Mouse (Mus musculus) Muller cell, postnatal 12 days (primary cell): Measurements from ENCODE around the gene Ap3s2.
A peak's percentile ranks its signal among the peaks of the same experiment; 100 is the strongest.

Experiments used
- DNase-seq: peaks from one replicate; pipeline ENCODE4 v3.0.0-alpha.2; 2015; ENCODE audit errors: inconsistent ontology term

The Ap3s2 gene

DNA sequence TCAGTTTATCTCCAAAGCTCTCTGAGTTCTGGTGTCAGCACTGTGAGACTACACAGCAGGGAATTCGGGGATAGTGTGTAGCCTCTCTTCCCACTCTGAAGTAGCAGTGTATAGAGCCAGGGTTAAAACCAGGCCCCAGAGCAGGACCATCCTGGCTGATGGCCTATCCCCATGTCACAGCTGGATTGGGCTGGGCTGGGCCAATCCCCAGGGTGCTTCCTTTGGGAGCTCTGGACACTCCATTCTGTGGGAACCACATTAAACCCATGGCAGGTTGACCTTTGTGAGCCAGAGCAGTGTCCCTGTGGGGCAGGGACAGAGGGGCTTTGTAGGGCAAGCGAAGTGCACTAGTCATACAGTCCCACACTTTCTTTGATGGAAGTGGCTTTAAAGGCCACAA is 74.1 kb downstream of the Ap3s2 start:
- no peak for DNase-seq

DNA sequence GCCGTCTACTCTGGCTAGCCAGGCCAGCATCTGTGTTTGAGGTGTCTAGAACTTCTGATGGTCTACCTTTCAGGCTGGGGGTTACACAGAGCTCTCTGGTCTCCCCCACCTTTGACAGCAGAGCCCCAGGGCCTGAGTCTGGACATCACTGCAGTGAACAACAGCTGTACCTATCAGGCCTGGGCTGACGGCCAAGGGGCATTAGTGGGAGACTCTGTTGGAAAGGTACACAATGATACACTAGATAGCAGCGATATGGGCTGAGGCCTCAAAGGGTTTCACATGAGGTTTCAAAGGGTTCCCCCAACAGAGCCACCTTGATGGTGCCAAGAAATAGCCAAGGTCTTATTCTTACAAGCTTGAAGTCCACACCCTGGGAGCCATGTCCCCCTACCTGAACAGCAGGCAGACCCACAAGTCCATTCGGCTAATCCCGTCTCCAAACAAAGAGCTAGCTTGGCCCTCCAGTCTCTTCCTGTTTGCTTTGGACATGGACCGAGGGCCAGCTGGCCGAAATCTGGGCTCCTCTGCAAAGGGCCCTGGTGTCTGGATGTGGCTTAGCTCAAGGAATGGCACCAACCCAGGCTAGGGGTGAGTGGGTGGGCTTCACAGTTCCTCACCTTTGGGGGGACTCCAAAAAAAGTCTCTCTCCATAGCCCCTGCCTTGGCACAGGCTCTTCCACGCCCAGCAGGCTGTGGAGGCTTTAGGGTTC is 76.2 kb downstream of the Ap3s2 start:
- DNase-seq: no peak

DNA sequence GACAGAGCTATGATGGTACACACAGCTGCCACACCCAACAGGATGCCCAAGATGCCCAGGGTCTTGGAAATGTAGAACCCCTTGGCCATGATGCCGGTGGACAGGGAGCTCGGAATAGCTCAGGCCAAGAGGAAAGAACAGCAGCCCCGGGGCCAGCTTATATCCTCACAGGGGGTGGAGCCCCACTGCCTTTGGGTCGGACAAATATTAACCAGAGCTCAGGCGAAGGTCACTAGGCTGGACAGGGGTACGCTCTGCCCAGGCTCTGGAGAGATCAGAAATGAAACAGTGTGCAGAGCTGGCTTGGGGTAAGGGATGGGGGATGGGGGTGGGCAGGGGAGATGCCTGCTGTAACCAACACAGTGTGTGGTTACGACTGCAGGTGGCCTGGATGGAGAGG is 78.3 kb downstream of the Ap3s2 start:
- no peak for DNase-seq

DNA sequence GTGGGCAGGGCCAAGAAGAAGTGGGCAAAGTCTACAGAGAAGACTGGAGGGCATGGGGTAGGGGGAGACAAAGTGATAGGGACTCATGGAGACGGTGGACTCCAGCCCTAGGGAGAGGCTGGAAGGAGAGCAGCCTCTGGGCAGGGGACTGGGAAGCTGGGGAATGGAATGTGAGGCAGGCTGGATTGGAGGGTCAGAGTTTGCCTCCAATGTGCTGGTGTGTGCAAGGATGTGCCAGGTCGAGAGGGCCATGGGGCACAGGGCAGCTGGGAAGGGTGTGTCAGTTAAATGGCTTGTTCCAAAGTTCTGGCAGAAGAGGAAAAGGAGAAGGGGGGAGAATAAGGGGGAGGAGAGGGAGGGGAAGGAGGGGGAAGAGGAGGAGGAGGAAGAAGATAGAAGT is 83.2 kb downstream of the Ap3s2 start:
- DNase-seq: no peak

DNA sequence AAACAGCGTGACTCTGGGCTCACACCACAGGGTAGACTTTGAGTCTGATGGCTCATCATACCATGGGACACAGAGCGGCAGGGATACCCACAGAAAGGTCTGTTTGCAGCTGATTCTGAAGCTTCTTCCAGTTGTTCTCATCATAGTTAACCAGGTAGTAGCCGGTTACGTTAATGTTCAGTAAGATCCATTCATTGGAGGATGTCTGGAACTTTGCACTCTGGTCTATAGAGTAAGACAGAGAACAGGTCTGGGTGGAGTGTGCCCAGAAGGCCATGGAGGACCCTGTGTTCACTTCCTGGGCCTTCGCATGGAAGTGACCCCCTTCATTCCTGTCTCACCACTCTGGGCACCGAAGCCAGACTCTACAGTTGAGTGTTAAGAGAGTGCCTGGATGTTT is 85.3 kb downstream of the Ap3s2 start:
- DNase-seq: no peak

DNA sequence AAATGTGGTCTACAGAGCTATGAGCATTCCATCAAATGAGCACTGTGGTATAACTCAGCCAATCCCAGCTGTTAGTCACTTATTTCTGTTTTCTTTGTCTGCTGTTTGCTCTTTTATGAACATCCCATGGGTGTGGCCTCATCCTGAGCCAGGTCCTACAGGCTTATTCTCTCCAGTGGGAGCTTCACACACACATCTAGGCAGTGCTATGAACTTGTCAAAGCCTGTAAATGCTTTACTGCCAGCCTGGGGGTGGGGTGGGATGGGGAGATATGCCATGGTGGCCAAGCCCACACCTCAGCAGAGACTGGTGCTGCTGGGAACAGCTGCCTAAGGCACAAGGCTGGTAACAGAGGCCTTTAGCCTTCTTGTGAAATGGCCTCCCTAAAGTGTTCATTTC is 87.5 kb downstream of the Ap3s2 start:
- peak; percentile 30 for DNase-seq

DNA sequence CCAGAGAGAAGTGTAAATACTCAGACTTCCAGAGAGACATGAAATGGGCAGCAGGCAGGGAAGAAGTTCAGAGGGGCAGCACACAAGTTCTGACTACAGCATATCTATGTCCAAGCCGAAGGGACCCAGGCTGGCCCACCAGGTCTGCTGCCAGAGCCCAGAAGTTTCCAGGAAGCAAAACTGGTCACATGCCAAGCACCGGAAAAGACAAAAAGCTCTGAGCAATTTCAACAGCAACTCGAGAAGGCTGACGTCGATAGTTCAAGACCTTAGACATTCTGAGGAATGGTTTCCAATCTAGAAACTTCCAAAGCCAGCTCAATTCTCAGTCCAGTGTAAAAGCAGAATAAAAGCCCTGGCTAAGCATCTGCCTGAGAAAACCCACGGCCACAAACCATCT is 88.9 kb downstream of the Ap3s2 start:
- no peak for DNase-seq

DNA sequence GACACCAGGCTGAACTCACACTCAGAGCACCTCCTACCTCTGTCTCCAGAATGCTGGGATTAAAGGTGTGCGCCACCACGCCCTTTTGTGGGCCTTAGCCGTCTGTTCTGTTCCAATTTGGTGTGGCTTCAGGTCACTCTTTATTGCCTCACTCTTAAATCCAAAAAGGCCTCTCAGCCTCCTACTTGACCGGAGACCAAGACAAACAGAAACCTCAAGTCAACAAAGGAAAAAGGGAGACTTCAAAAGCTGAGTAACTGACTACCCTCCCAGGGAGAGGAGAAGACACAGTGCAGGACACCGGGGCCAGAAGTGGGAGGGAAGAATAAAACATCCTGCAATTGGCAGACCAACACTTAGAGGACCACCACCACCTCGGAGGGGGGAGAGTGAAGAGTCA is 89.3 kb downstream of the Ap3s2 start:
- DNase-seq: no peak

DNA sequence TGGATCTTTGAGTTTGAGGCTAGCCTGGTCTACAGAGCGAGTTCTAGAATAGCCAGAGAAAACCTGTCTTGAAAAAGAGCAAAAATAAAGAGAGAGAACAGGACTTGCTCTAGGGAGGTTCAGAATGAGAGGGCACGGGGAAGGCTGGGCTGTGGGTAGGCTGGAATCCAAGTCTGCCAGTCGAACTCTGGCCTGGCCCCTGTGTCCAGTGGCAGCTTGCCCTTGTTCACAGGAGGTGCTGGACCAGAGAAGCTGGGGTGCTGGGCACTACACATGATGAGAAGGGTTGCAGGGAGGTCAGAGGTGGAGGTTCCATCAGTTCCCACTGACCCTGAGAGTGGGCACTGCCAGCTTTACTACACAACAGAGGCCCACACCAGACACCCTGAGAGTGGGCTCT is 92.1 kb downstream of the Ap3s2 start:
- DNase-seq: no peak
